Mouse (Mus musculus) kidney, postnatal 0 days (tissue): ENCODE measurements around the gene Cd247. TPM values are rescaled to one million over a fixed set of nuclear protein-coding genes. Genes with fewer than 3 reads are reported as not detected.
A peak's percentile ranks its signal among the peaks of the same experiment; 100 is the strongest.

ENCODE experiments used
- ATAC-seq: fragments of 200-750 bp; cut with Nextera tagmentation; replicated peaks from 2 replicates; pipeline ENCODE4 v1.8.0; 2017; ENCODE audit warnings: low read depth, moderate number of reproducible peaks, moderate TSS enrichment, moderate library complexity; ENCODE audit not compliant: low FRiP score
- DNase-seq: peaks from one replicate; pipeline ENCODE4 v3.0.0-alpha.2; 2016; ENCODE audit warnings: low spot score
- H3K27ac ChIP-seq: fragments of 300-500 bp; sonication (generic); 2 replicates; pipeline ENCODE4 v1.5.1; 2014; ENCODE audit warnings: mild to moderate bottlenecking
- H3K27me3 ChIP-seq: fragments of 300-500 bp; sonication (generic); 2 replicates; pipeline ENCODE4 v1.6.1; 2014; ENCODE audit warnings: low read length, mixed read lengths; ENCODE audit not compliant: insufficient read depth
- H3K36me3 ChIP-seq: fragments of 300-500 bp; sonication (generic); 2 replicates; pipeline ENCODE4 v1.6.1; 2014; ENCODE audit warnings: low read length, mixed read lengths; ENCODE audit not compliant: insufficient read depth
- H3K4me1 ChIP-seq: fragments of 300-500 bp; sonication (generic); replicated peaks from 2 replicates; pipeline ENCODE4 v1.6.1; 2014; ENCODE audit warnings: antibody characterized with exemption, low read length, mixed read lengths; ENCODE audit not compliant: insufficient read depth
- H3K4me2 ChIP-seq: fragments of 300-500 bp; sonication (generic); 2 replicates; pipeline ENCODE4 v1.6.1; 2014; ENCODE audit warnings: mild to moderate bottlenecking, low read length, moderate library complexity, mixed read lengths
- H3K4me3 ChIP-seq: fragments of 300-500 bp; sonication (generic); replicated peaks from 2 replicates; pipeline ENCODE4 v1.5.1; 2014; ENCODE audit warnings: low read depth, low read length
- H3K9ac ChIP-seq: fragments of 300-500 bp; sonication (generic); 2 replicates; pipeline ENCODE4 v1.6.1; 2014; ENCODE audit warnings: low read depth, low read length
- H3K9me3 ChIP-seq: fragments of 300-500 bp; sonication (generic); replicated peaks from 2 replicates; pipeline ENCODE4 v1.6.1; 2016; ENCODE audit warnings: low read length, inconsistent platforms, mixed read lengths
- CTCF ChIP-seq: IDR thresholded peaks from 2 replicates; pipeline ENCODE4 v1.5.1; 2016; ENCODE audit warnings: antibody characterized with exemption, low read depth, mild to moderate bottlenecking, moderate library complexity
- WGBS: fragments of 180-500 bp; shearing (Covaris S2); extraction: QIAGEN DNeasy Blood & Tissue Kit; methylation state at CpG from one replicate; pipeline ENCODE4 v1.1.7; 2014; 5-methylcytosine and 5-hydroxymethylcytosine counted together
- polyA plus RNA-seq: library from polyadenylated mRNA; unstranded; fragments of >200 nt; fragmentation: Nextera tagmentation; extraction: Ambion mirVana; gene quantifications from 2 replicates; pipeline ENCODE4 v1.2.1, GENCODE M21; 2015

Cd247 gene
- polyA plus RNA-seq, 1 experiment from 2014 or later, result 0.67 TPM

- DNase-seq, result no peak
- no peak overlapping the region for H3K27ac ChIP-seq
- 84% methylated on average over 11 of the region's 11 CpGs for WGBS
- no peak for TF ChIP-seq CTCF
- H3K4me2 ChIP-seq, result peak overlapping the region; percentile 80
- ATAC-seq, result no peak
- no peaks in the 10 kb centered on the region for H3K9me3 ChIP-seq
- H3K9ac ChIP-seq, result no peak overlapping the region
- H3K27me3 ChIP-seq, result no peaks in the 10 kb centered on the region
- no peak overlapping the region for H3K4me3 ChIP-seq
- H3K36me3 ChIP-seq, result no peaks in the 10 kb centered on the region
- peaks cover 8% of the 10 kb centered on the region; the same call in 1 of the 2 replicates for H3K4me1 ChIP-seq
These were observed 23.4 kb upstream of the Cd247 start for GRCm38 (mm10) chr1:165765041-165765440.

DNA sequence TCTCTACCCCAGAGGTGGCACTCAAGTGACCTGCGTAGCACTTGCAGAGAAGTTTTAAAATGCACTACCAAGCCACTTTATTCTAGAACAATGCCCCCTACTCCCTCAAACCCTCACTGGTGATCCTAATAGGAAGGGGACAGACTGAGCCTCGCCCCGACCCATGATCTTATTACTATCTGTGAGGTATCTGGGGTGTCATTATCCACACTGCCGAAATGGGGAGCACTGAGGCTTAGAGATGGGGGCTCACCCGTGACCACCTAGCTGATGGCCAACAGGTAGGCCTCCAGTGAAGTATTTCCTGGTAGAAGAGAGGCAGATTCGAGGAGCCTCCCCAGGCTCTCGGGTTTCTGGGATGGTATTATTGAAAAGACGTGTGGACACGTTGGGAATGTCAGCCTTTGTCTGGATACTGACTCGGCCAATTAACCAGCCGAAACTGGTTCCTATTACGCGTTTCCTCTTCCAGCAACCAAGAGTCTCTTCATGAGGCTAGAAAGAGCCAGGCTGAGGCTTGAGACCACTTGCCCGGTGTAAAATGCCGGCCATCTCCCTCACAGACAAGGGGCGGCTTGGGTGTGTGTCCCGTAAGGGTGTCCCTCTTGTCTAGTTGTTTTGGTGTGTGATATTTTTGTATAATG, 22.7 kb upstream of the Cd247 start:
- Histone ChIP-seq H3K4me3 (no peak overlapping the region), H3K27ac (no peak overlapping the region), H3K9me3 (no peaks in the 10 kb centered on the region), H3K36me3 (no peaks in the 10 kb centered on the region), H3K4me1 (peaks cover 8% of the 10 kb centered on the region; the same call in 1 of the 2 replicates), H3K4me2 (peak overlapping the region; percentile 25), H3K27me3 (no peaks in the 10 kb centered on the region), H3K9ac (no peak overlapping the region)
- TF ChIP-seq CTCF, result no peak
- 69% methylated on average over 17 of the region's 17 CpGs for WGBS
- DNase-seq (no peak), ATAC-seq (no peak)

- TF ChIP-seq CTCF, result no peak
- Histone ChIP-seq H3K9ac (no peak overlapping the region), H3K4me2 (no peak overlapping the region), H3K9me3 (no peaks in the 10 kb centered on the region), H3K27me3 (no peaks in the 10 kb centered on the region), H3K36me3 (no peaks in the 10 kb centered on the region), H3K4me1 (peaks cover 8% of the 10 kb centered on the region; the same call in 1 of the 2 replicates), H3K27ac (no peak overlapping the region), H3K4me3 (no peak overlapping the region)
- ATAC-seq (no peak), DNase-seq (no peak)
- 91% methylated on average over 7 of the region's 7 CpGs for WGBS
These were observed 22.1 kb upstream of the Cd247 start for GRCm38 (mm10) chr1:165766295-165766890.

DNA sequence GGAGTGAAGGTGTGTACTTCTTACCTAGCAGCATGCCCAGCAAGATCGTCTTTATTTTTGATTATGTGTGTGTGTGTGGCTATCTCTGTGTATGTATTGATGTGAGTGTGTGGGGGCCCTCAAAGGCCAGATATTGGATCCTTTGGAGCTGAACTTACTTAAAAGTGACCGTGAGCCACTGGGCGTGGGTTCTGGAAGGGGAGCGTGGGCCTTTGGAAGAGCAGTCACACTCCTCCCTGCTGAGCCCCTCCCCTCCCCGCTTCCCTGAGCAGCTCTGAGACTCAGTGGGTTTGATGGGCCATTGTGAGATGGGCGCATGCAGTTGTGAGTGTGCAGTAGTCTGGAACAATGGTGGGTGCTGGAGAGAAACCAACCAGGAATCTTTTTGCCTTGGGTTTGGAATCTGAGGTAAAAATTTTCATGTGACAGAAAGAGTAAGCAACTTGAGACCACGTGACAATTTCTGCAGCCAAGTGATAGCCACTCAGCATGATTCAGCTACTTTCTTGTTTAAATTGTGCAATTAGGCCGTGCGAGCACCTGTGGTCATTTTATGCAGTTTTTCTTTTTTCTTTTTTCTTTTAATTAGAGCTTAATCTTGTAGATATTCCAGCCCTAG, 19.5 kb upstream of the Cd247 start:
- no peak for TF ChIP-seq CTCF
- DNase-seq, result no peak
- H3K4me1 ChIP-seq, result peaks cover 6% of the 10 kb centered on the region; the same call in 1 of the 2 replicates
- H3K4me3 ChIP-seq, result no peak overlapping the region
- no peak overlapping the region for H3K9ac ChIP-seq
- no peak overlapping the region for H3K27ac ChIP-seq
- 77% methylated on average over 9 of the region's 9 CpGs for WGBS
- no peak overlapping the region for H3K4me2 ChIP-seq
- H3K36me3 ChIP-seq, result 0 out of 2 replicates have a peak, but pooled peaks cover 5% of the 10 kb centered on the region
- no peaks in the 10 kb centered on the region for H3K9me3 ChIP-seq
- no peaks in the 10 kb centered on the region for H3K27me3 ChIP-seq
- ATAC-seq, result no peak

DNA sequence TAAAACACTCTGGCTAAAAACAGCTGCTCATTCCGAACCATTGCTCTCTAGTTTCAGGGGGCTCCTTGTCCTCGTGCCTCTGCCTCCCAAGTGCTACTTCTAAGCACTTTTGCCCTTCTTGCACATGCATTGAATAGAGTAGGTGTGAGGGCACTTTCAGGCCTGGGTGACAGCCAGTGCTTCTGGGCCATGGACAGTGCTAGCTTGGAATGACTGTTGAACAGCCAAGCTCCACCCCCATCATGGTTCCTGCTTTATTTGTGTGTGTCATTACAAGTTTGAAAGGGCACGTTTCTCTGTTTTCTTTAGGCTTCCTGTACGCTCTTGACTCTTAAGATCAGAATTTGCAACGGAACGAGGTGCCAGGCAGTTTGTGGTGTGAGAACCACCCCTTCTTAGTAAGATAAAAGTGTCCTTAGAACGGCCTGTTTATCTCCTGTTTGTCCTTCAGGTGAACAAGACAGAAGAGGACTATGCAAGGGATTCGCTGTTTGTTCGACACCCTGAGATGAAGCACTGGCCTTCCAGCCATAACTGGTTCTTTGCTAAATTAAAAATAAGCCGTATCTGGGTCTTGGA, 18.2 kb upstream of the Cd247 start:
- Histone ChIP-seq H3K4me1 (no peaks in the 10 kb centered on the region; the same call in 1 of the 2 replicates), H3K27ac (no peak overlapping the region), H3K9me3 (no peaks in the 10 kb centered on the region), H3K9ac (no peak overlapping the region), H3K4me2 (no peak overlapping the region), H3K27me3 (no peaks in the 10 kb centered on the region), H3K4me3 (no peak overlapping the region), H3K36me3 (0 out of 2 replicates have a peak, but pooled peaks cover 7% of the 10 kb centered on the region)
- DNase-seq, result no peak
- TF ChIP-seq CTCF, result no peak
- ATAC-seq, result no peak
- WGBS, result 78% methylated on average over 10 of the region's 10 CpGs

- Histone ChIP-seq H3K27me3 (no peaks in the 10 kb centered on the region), H3K4me3 (no peak overlapping the region), H3K27ac (no peak overlapping the region), H3K9ac (no peak overlapping the region), H3K4me2 (peak overlapping the region; percentile 6; the same call in 1 of the 2 replicates), H3K4me1 (no peaks in the 10 kb centered on the region), H3K36me3 (0 out of 2 replicates have a peak, but pooled peaks cover 7% of the 10 kb centered on the region), H3K9me3 (no peaks in the 10 kb centered on the region)
- WGBS, result 3% methylated on average over 12 of the region's 12 CpGs
- ATAC-seq (peak; percentile 62; the same call in 1 of the 2 replicates), DNase-seq (peak; percentile 89)
- peak; percentile 93 for TF ChIP-seq CTCF
These were observed 17.0 kb upstream of the Cd247 start for GRCm38 (mm10) chr1:165771491-165771897.
